Mouse (Mus musculus): Measurements from ENCODE around the gene Cant1. TPM values are rescaled to one million over a fixed set of nuclear protein-coding genes. Genes with fewer than 3 reads are reported as not detected.

Cant1 gene
- 28.2 and 29.9 TPM in 2 replicates for polyA plus RNA-seq (2011; ENCODE audit: insufficient read length, low read depth, missing spikeins)

GRCm38 (mm10) chr11:118418834-118419504, at the start of gene Cant1:
Cant1 (minus strand) TSS chr11:118419086.
- Histone ChIP-seq H3K4me3 (ENCODE audit: insufficient read depth, low read length) (peak within 1 kb of the TSS; percentile 92), H3K4me1 (ENCODE audit: control insufficient read depth, insufficient read depth, low read length) (peaks cover 14% of the 10 kb centered on the region), H3K27ac (ENCODE audit: insufficient read depth, low read length) (no peak within 1 kb of the TSS)
- no peak for TF ChIP-seq CTCF (IDR thresholded peaks at IDR 0.05; ENCODE audit: borderline replicate concordance, insufficient read depth, low read length)
- TF ChIP-seq POLR2A (IDR thresholded peaks at IDR 0.05; ENCODE audit: low read depth, low read length), result peak; percentile 57

- TF ChIP-seq POLR2A (IDR thresholded peaks at IDR 0.05; ENCODE audit: low read depth, low read length) (no peak), CTCF (IDR thresholded peaks at IDR 0.05; ENCODE audit: borderline replicate concordance, insufficient read depth, low read length) (no peak)
- Histone ChIP-seq H3K27ac (ENCODE audit: insufficient read depth, low read length) (no peak overlapping the region), H3K4me1 (ENCODE audit: control insufficient read depth, insufficient read depth, low read length) (no peaks in the 10 kb centered on the region), H3K4me3 (ENCODE audit: insufficient read depth, low read length) (no peak overlapping the region)
Observed at GRCm38 (mm10) chr11:118467441-118468035, 48.7 kb upstream of the Cant1 start.

GRCm38 (mm10) chr11:118460280-118460679, 41.4 kb upstream of the Cant1 start:
- H3K4me3 ChIP-seq (ENCODE audit: insufficient read depth, low read length), result no peak overlapping the region
- no peak overlapping the region for H3K27ac ChIP-seq (ENCODE audit: insufficient read depth, low read length)
- no peak for TF ChIP-seq POLR2A (IDR thresholded peaks at IDR 0.05; ENCODE audit: low read depth, low read length)
- peak; percentile 53; the same call in 1 of the 2 replicates for TF ChIP-seq CTCF (IDR thresholded peaks at IDR 0.05; ENCODE audit: borderline replicate concordance, insufficient read depth, low read length)

GRCm38 (mm10) chr11:118459536-118459935, 40.6 kb upstream of the Cant1 start:
- H3K27ac ChIP-seq (ENCODE audit: insufficient read depth, low read length), result no peak overlapping the region
- H3K4me3 ChIP-seq (ENCODE audit: insufficient read depth, low read length), result no peak overlapping the region
- no peak for TF ChIP-seq POLR2A (IDR thresholded peaks at IDR 0.05; ENCODE audit: low read depth, low read length)
- no peak for TF ChIP-seq CTCF (IDR thresholded peaks at IDR 0.05; ENCODE audit: borderline replicate concordance, insufficient read depth, low read length)
- no peaks in the 10 kb centered on the region for H3K4me1 ChIP-seq (ENCODE audit: control insufficient read depth, insufficient read depth, low read length)

More at GRCm38 (mm10) chr11:118460280-118460679, 41.4 kb upstream of the Cant1 start:
- no peaks in the 10 kb centered on the region for H3K4me1 ChIP-seq (ENCODE audit: control insufficient read depth, insufficient read depth, low read length)

GRCm38 (mm10) chr11:118459051-118459450, 40.2 kb upstream of the Cant1 start:
- H3K27ac ChIP-seq (ENCODE audit: insufficient read depth, low read length), result no peak overlapping the region
- no peak for TF ChIP-seq POLR2A (IDR thresholded peaks at IDR 0.05; ENCODE audit: low read depth, low read length)
- TF ChIP-seq CTCF (IDR thresholded peaks at IDR 0.05; ENCODE audit: borderline replicate concordance, insufficient read depth, low read length), result no peak
- H3K4me3 ChIP-seq (ENCODE audit: insufficient read depth, low read length), result no peak overlapping the region
- H3K4me1 ChIP-seq (ENCODE audit: control insufficient read depth, insufficient read depth, low read length), result no peaks in the 10 kb centered on the region

- TF ChIP-seq CTCF (IDR thresholded peaks at IDR 0.05; ENCODE audit: borderline replicate concordance, insufficient read depth, low read length), result no peak
- H3K4me1 ChIP-seq (ENCODE audit: control insufficient read depth, insufficient read depth, low read length), result no peaks in the 10 kb centered on the region
- no peak overlapping the region for H3K4me3 ChIP-seq (ENCODE audit: insufficient read depth, low read length)
- no peak overlapping the region for H3K27ac ChIP-seq (ENCODE audit: insufficient read depth, low read length)
Observed at GRCm38 (mm10) chr11:118456937-118457336, 38.1 kb upstream of the Cant1 start.

- no peak overlapping the region for H3K4me3 ChIP-seq (ENCODE audit: insufficient read depth, low read length)
- H3K4me1 ChIP-seq (ENCODE audit: control insufficient read depth, insufficient read depth, low read length), result no peaks in the 10 kb centered on the region
- TF ChIP-seq CTCF (IDR thresholded peaks at IDR 0.05; ENCODE audit: borderline replicate concordance, insufficient read depth, low read length), result no peak
- no peak for TF ChIP-seq POLR2A (IDR thresholded peaks at IDR 0.05; ENCODE audit: low read depth, low read length)
- no peak overlapping the region for H3K27ac ChIP-seq (ENCODE audit: insufficient read depth, low read length)
Observed at GRCm38 (mm10) chr11:118455788-118456187, 36.9 kb upstream of the Cant1 start.

- no peaks in the 10 kb centered on the region for H3K4me1 ChIP-seq (ENCODE audit: control insufficient read depth, insufficient read depth, low read length)
- TF ChIP-seq POLR2A (IDR thresholded peaks at IDR 0.05; ENCODE audit: low read depth, low read length) (no peak), CTCF (IDR thresholded peaks at IDR 0.05; ENCODE audit: borderline replicate concordance, insufficient read depth, low read length) (no peak)
Observed at GRCm38 (mm10) chr11:118453886-118454671, 35.2 kb upstream of the Cant1 start.

GRCm38 (mm10) chr11:118452955-118453354, 34.1 kb upstream of the Cant1 start:
- Histone ChIP-seq H3K4me3 (ENCODE audit: insufficient read depth, low read length) (no peak overlapping the region), H3K27ac (ENCODE audit: insufficient read depth, low read length) (no peak overlapping the region), H3K4me1 (ENCODE audit: control insufficient read depth, insufficient read depth, low read length) (no peaks in the 10 kb centered on the region)
- TF ChIP-seq CTCF (IDR thresholded peaks at IDR 0.05; ENCODE audit: borderline replicate concordance, insufficient read depth, low read length), result no peak
- no peak for TF ChIP-seq POLR2A (IDR thresholded peaks at IDR 0.05; ENCODE audit: low read depth, low read length)

More at GRCm38 (mm10) chr11:118453886-118454671, 35.2 kb upstream of the Cant1 start:
- no peak overlapping the region for H3K4me3 ChIP-seq (ENCODE audit: insufficient read depth, low read length)
- H3K27ac ChIP-seq (ENCODE audit: insufficient read depth, low read length), result no peak overlapping the region

Data from embryonic fibroblast, embryonic 13.5 days (primary cell).